Mouse (Mus musculus): ENCODE measurements around the gene Sardh. TPM values are rescaled to one million over a fixed set of nuclear protein-coding genes. Genes with fewer than 3 reads are reported as not detected.

Gene Sardh
- polyA plus RNA-seq, 1 experiment from 2014 or later, result 145 TPM

- H3K27me3 ChIP-seq (ENCODE audit: insufficient read depth, low read length), result no peaks in the 10 kb centered on the region
- peaks cover 24% of the 10 kb centered on the region for H3K36me3 ChIP-seq (replicated peaks; ENCODE audit: insufficient read depth, low read length)
- H3K4me3 ChIP-seq (ENCODE audit: low read depth, low read length), result no peak overlapping the region
- H3K4me1 ChIP-seq (ENCODE audit: insufficient read depth), result no peaks in the 10 kb centered on the region
- ATAC-seq (no peak), DNase-seq (no peak)
- no peak overlapping the region for H3K27ac ChIP-seq (ENCODE audit: low read depth)
- WGBS (ENCODE audit: insufficient replicate concordance), result 84% methylated on average over 9 of the region's 9 CpGs
- no peaks in the 10 kb centered on the region for H3K9me3 ChIP-seq (ENCODE audit: low read length)
- TF ChIP-seq EP300 (IDR thresholded peaks at IDR 0.05; ENCODE audit: low read depth) (no peak), CTCF (IDR thresholded peaks at IDR 0.05; ENCODE audit: low read depth) (no peak)
- no peak overlapping the region for H3K4me2 ChIP-seq (ENCODE audit: low read depth, low read length)
- H3K9ac ChIP-seq (replicated peaks), result no peak overlapping the region
These were observed 33.6 kb upstream of the Sardh start for GRCm38 (mm10) chr2:27281771-27282170.

GRCm38 (mm10) chr2:27280920-27281611 lies 32.9 kb upstream of the Sardh start:
- Histone ChIP-seq H3K9me3 (ENCODE audit: low read length) (no peaks in the 10 kb centered on the region), H3K4me2 (ENCODE audit: low read depth, low read length) (no peak overlapping the region), H3K4me1 (ENCODE audit: insufficient read depth) (no peaks in the 10 kb centered on the region), H3K36me3 (replicated peaks; ENCODE audit: insufficient read depth, low read length) (peaks cover 29% of the 10 kb centered on the region), H3K27me3 (ENCODE audit: insufficient read depth, low read length) (no peaks in the 10 kb centered on the region), H3K4me3 (ENCODE audit: low read depth, low read length) (no peak overlapping the region), H3K9ac (replicated peaks) (no peak overlapping the region), H3K27ac (ENCODE audit: low read depth) (no peak overlapping the region)
- WGBS (ENCODE audit: insufficient replicate concordance), result 61% methylated on average over 13 of the region's 13 CpGs
- ATAC-seq (peak; percentile 44; the same call in 1 of the 2 replicates), DNase-seq (peak; percentile 78)
- TF ChIP-seq EP300 (IDR thresholded peaks at IDR 0.05; ENCODE audit: low read depth), result no peak
- TF ChIP-seq CTCF (IDR thresholded peaks at IDR 0.05; ENCODE audit: low read depth), result peak; percentile 82

GRCm38 (mm10) chr2:27278859-27279258 lies 30.7 kb upstream of the Sardh start:
- H3K9me3 ChIP-seq (ENCODE audit: low read length), result peaks cover 3% of the 10 kb centered on the region; the same call in 1 of the 2 replicates
- 89% methylated on average over 7 of the region's 7 CpGs for WGBS (ENCODE audit: insufficient replicate concordance)
- ATAC-seq, result no peak
- H3K36me3 ChIP-seq (replicated peaks; ENCODE audit: insufficient read depth, low read length), result peaks cover 45% of the 10 kb centered on the region
- H3K27ac ChIP-seq (ENCODE audit: low read depth), result no peak overlapping the region
- H3K9ac ChIP-seq (replicated peaks), result no peak overlapping the region
- no peak for TF ChIP-seq EP300 (IDR thresholded peaks at IDR 0.05; ENCODE audit: low read depth)
- no peak for TF ChIP-seq CTCF (IDR thresholded peaks at IDR 0.05; ENCODE audit: low read depth)
- no peaks in the 10 kb centered on the region for H3K4me1 ChIP-seq (ENCODE audit: insufficient read depth)
- DNase-seq, result no peak
- no peaks in the 10 kb centered on the region for H3K27me3 ChIP-seq (ENCODE audit: insufficient read depth, low read length)
- H3K4me3 ChIP-seq (ENCODE audit: low read depth, low read length), result no peak overlapping the region
- H3K4me2 ChIP-seq (ENCODE audit: low read depth, low read length), result no peak overlapping the region

- no peak overlapping the region for H3K27ac ChIP-seq (ENCODE audit: low read depth)
These were observed 20.2 kb upstream of the Sardh start for GRCm38 (mm10) chr2:27268325-27268724.

GRCm38 (mm10) chr2:27265819-27266218 lies 17.7 kb upstream of the Sardh start:
- Histone ChIP-seq H3K36me3 (replicated peaks; ENCODE audit: insufficient read depth, low read length) (peaks cover 26% of the 10 kb centered on the region), H3K4me1 (ENCODE audit: insufficient read depth) (no peaks in the 10 kb centered on the region), H3K27me3 (ENCODE audit: insufficient read depth, low read length) (no peaks in the 10 kb centered on the region), H3K9me3 (ENCODE audit: low read length) (no peaks in the 10 kb centered on the region), H3K27ac (ENCODE audit: low read depth) (no peak overlapping the region), H3K4me3 (ENCODE audit: low read depth, low read length) (no peak overlapping the region), H3K4me2 (ENCODE audit: low read depth, low read length) (no peak overlapping the region), H3K9ac (replicated peaks) (no peak overlapping the region)
- 35% methylated on average over 3 of the region's 3 CpGs for WGBS (ENCODE audit: insufficient replicate concordance)
- DNase-seq (no peak), ATAC-seq (no peak)
- TF ChIP-seq CTCF (IDR thresholded peaks at IDR 0.05; ENCODE audit: low read depth) (no peak), EP300 (IDR thresholded peaks at IDR 0.05; ENCODE audit: low read depth) (no peak)

More at GRCm38 (mm10) chr2:27268325-27268724, 20.2 kb upstream of the Sardh start:
- TF ChIP-seq CTCF (IDR thresholded peaks at IDR 0.05; ENCODE audit: low read depth) (no peak), EP300 (IDR thresholded peaks at IDR 0.05; ENCODE audit: low read depth) (no peak)
- H3K9me3 ChIP-seq (ENCODE audit: low read length), result no peaks in the 10 kb centered on the region
- H3K36me3 ChIP-seq (replicated peaks; ENCODE audit: insufficient read depth, low read length), result peaks cover 41% of the 10 kb centered on the region
- H3K27me3 ChIP-seq (ENCODE audit: insufficient read depth, low read length), result no peaks in the 10 kb centered on the region
- no peaks in the 10 kb centered on the region for H3K4me1 ChIP-seq (ENCODE audit: insufficient read depth)
- WGBS (ENCODE audit: insufficient replicate concordance), result 65% methylated on average over 2 of the region's 2 CpGs
- H3K4me3 ChIP-seq (ENCODE audit: low read depth, low read length), result no peak overlapping the region
- ATAC-seq (no peak), DNase-seq (no peak)
- H3K4me2 ChIP-seq (ENCODE audit: low read depth, low read length), result no peak overlapping the region
- no peak overlapping the region for H3K9ac ChIP-seq (replicated peaks)

GRCm38 (mm10) chr2:27262984-27263383 lies 14.8 kb upstream of the Sardh start:
- H3K4me1 ChIP-seq (ENCODE audit: insufficient read depth), result no peaks in the 10 kb centered on the region
- peaks cover 19% of the 10 kb centered on the region for H3K36me3 ChIP-seq (replicated peaks; ENCODE audit: insufficient read depth, low read length)
- 68% methylated on average over 4 of the region's 4 CpGs for WGBS (ENCODE audit: insufficient replicate concordance)
- H3K9me3 ChIP-seq (ENCODE audit: low read length), result no peaks in the 10 kb centered on the region
- ATAC-seq (no peak), DNase-seq (no peak)
- H3K27ac ChIP-seq (ENCODE audit: low read depth), result no peak overlapping the region
- H3K9ac ChIP-seq (replicated peaks), result no peak overlapping the region
- H3K27me3 ChIP-seq (ENCODE audit: insufficient read depth, low read length), result no peaks in the 10 kb centered on the region
- no peak overlapping the region for H3K4me2 ChIP-seq (ENCODE audit: low read depth, low read length)
- TF ChIP-seq EP300 (IDR thresholded peaks at IDR 0.05; ENCODE audit: low read depth) (no peak), CTCF (IDR thresholded peaks at IDR 0.05; ENCODE audit: low read depth) (no peak)
- no peak overlapping the region for H3K4me3 ChIP-seq (ENCODE audit: low read depth, low read length)

All from liver, postnatal 0 days (tissue).